Mouse (Mus musculus) ZHBTc4 (cell line): ENCODE measurements at regions not wholly inside any gene's neighbourhood (a gene's known extent, or its start where the extent isn't known, plus 50 kb on each side); places are given as distances from the start of the nearest gene placed in this dataset.

Source experiments
- DNase-seq: peaks from one replicate; pipeline ENCODE4 v3.0.0-alpha.2; 2011; ENCODE audit warnings: low read depth, low spot score

DNA sequence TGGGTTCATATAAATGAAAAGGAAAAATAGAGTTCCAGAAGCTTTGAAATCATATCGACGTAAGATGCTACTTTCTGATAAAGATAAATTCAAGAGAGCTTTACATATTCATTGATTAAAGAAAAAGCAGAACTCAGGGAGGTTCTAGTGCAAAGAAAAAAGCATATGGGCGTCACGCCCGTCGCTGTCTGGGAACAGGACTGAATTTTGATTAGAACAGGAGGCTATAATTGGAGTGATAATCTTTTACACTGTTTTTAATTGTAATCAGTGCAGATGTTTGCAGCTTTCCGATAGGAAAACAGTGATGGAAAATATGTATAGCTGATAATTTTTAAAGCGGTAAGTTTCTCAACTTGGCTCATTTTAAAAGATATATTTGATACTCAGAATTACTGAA lies 428.2 kb upstream of the Ccnh start:
- DNase-seq = no peak

DNA sequence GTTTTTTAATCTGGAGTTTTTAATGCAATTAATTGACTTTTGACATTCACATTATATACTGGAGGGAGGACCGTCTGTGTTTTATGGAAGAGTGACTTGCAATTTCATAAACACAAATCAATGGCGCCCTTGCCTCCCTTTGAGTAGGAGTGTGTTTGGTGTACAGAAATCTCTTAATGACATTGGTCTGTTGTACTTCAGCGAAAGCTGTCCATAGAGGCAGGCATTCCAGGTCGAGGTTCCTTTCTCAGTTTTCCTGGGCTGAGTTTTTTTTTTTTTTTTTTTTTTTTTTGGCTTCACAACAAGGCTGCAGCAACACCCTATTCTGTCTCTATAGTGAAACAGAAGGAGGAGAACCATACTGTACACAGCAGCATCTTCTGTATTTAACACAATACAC lies 427.4 kb upstream of the Ccnh start:
- DNase-seq = no peak

DNA sequence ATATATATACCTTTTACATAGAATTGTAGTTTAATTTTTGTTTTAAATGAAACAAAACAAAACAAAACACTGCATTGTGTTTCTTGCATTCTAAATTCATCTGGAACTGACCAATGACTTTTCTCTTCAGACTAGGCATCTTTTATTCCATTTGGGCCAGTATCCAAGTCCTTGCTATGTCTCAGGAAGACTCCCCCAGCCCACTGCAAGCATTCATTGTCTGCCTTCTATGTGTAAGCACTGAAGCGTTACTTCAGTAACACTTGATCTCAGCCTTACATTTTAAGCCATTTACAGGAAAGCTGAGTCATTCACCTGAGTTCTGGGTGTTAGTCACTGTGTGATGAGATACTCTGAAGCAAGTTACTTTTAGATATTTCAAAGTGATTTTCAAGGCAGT lies 425.3 kb upstream of the Ccnh start:
- DNase-seq = no peak

- DNase-seq = peak; percentile 32
These were observed 417.3 kb upstream of the Ccnh start for GRCm38 (mm10) chr13:84771956-84772355.

DNA sequence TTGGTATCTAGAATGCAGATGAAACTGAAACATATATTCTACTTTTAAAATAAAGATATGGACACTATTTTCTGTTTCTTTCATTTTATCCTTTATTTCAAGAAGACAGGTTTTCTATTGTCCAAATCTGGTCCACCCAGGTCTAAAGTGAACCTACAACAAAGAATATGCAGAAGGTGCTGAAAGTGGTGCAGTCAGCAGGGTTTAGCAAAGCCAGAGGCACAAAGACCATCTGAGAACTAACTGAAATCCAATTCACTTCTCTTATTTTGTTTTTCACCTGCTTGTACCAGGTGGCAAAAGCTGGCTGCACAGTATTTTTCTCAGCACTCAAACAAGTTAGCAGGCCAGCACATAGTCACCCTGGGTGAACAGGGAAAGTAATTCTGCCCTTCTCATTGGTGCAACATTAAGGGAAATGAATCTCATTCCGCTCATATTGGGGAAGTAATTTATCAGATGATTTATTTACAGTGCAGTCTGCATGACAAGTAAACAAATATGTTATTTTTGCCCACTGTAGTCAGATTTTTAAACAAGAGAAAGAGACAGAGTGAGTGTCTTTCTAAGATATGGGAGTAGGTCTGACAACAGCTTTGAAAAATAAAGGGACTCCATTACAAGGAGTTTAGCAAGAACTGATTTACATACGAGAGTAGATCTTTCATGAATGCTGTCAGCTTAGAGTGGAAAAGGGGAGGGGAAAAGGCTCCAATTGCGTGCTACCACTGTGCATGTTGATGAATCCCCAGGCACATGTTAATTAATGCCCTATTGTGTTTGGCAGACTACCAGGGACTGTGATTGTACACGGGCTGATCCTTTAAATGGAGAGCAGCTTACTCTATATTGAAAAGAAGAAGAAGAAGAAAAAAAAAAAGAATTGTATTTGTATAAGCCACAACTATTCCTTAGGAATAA lies 405.9 kb upstream of the Ccnh start:
- peak; percentile 36 for DNase-seq

DNA sequence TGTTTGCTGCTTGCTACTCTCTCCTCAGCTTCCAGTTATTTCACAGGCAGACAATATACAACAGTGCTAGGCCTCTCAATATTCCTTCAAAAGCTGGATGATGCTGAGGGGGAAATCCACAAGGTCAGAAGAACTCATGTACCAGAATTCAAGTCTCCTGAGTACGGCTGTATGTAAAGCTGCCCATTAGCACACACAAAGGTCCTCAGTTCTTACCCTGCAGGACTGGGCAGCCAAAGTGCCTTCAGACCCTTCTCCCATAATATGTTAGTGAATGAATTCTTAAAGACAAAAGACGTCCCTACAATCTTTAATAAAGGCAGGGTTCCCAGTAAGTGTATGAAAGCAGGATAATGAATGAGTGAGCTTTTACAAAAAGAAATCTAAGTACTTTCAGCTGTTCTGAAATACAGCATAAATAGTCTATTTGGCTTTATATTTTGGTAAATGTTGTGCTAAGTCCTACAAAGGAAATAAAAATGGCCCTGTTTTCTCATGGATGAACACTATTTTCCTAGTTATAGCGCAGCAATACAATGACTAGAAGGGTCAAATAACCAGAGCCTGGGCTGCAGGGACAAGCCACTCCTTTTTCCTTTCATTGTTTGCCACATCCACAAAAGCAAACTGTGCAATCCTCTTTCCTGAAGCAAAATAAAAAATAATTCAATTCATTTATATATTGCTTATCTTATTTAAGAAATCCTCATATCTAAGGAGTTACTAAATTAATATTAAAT lies 384.8 kb upstream of the Ccnh start:
- no peak for DNase-seq

GRCm38 (mm10) chr13:84805190-84805589 lies 384.0 kb upstream of the Ccnh start:
- no peak for DNase-seq

DNA sequence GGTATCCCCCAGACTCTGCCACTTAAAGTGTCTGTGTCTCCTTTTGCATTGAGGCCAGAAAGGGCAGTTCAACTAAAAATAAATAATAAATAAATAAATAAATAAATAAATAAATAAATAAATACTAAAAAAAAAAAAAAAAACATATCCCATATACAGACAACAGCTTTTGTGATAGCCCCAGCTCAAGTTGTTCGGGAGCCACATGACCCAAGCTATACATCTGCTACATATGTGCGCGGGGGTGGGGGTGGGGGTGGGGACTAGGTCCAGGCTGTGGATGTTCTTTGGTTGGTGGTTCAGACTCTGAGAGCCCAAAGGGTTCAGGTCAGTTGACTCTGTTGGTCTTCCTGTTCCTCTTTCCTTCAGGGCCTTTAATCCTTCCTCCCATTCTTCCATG lies 379.6 kb upstream of the Ccnh start:
- no peak for DNase-seq
